Mouse (Mus musculus) liver, embryonic 14.5 days (tissue): Measurements from ENCODE around the gene Mettl4.

Experiments
- CTCF ChIP-seq: IDR thresholded peaks from 2 replicates; pipeline ENCODE4 v1.5.1; 2016; ENCODE audit warnings: antibody characterized with exemption, low read depth, control low read depth
- EP300 ChIP-seq: IDR thresholded peaks from 2 replicates; pipeline ENCODE4 v1.6.1; 2016; ENCODE audit warnings: antibody characterized with exemption, low read depth

GRCm38 (mm10) chr17:94749466-94750135 lies at the start of gene Mettl4:
- TF ChIP-seq CTCF: peak; percentile 32; the same call in 1 of the 2 replicates
- no peak for TF ChIP-seq EP300
